Mouse (Mus musculus): ENCODE measurements around the gene Aurkb. TPM values are rescaled to one million over a fixed set of nuclear protein-coding genes. Genes with fewer than 3 reads are reported as not detected.
"Not testable (repeated sequence)": the region's sequence is repeated elsewhere in the genome, so short reads cannot be mapped to it uniquely, and the experiment has no call there.

Gene Aurkb
- polyA plus RNA-seq, 1 experiment from 2014 or later = 163 TPM

GRCm38 (mm10) chr11:69089616-69090290, 44.3 kb downstream of the Aurkb start:
- peak overlapping the region; percentile 98 for H3K4me2 ChIP-seq
- no peaks in the 10 kb centered on the region for H3K27me3 ChIP-seq
- peaks cover 30% of the 10 kb centered on the region for H3K4me1 ChIP-seq
- H3K4me3 ChIP-seq (replicated peaks) = peak overlapping the region; percentile 95
- peak overlapping the region; percentile 99 for H3K9ac ChIP-seq
- peaks cover 21% of the 10 kb centered on the region for H3K36me3 ChIP-seq (replicated peaks)
- no peak overlapping the region; the same call in 1 of the 2 replicates for H3K27ac ChIP-seq
- no peaks in the 10 kb centered on the region for H3K9me3 ChIP-seq
- no peak for ATAC-seq (ENCODE audit: low FRiP score)
- 92% methylated on average over 12 of the region's 12 CpGs for WGBS

GRCm38 (mm10) chr11:69090367-69090766, 44.9 kb downstream of the Aurkb start:
- Histone ChIP-seq H3K9me3 (no peaks in the 10 kb centered on the region), H3K9ac (no peak overlapping the region), H3K27ac (0 out of 2 replicates have a peak overlapping the region, but pooled peaks have one; percentile 31), H3K27me3 (no peaks in the 10 kb centered on the region), H3K4me3 (replicated peaks) (no peak overlapping the region), H3K4me1 (peaks cover 34% of the 10 kb centered on the region), H3K36me3 (replicated peaks) (peaks cover 21% of the 10 kb centered on the region), H3K4me2 (peak overlapping the region; percentile 98; the same call in 1 of the 2 replicates)
- ATAC-seq (ENCODE audit: low FRiP score) = no peak
- 73% methylated on average over 6 of the region's 6 CpGs for WGBS

GRCm38 (mm10) chr11:69091566-69092385, 46.3 kb downstream of the Aurkb start:
- H3K9me3 ChIP-seq = no peaks in the 10 kb centered on the region
- no peak overlapping the region for H3K4me2 ChIP-seq
- peaks cover 48% of the 10 kb centered on the region for H3K4me1 ChIP-seq
- no peak overlapping the region for H3K4me3 ChIP-seq (replicated peaks)
- H3K27ac ChIP-seq = no peak overlapping the region
- H3K9ac ChIP-seq = no peak overlapping the region
- H3K36me3 ChIP-seq (replicated peaks) = peaks cover 21% of the 10 kb centered on the region
- 70% methylated on average over 7 of the region's 7 CpGs for WGBS
- no peaks in the 10 kb centered on the region for H3K27me3 ChIP-seq
- ATAC-seq (ENCODE audit: low FRiP score) = no peak

GRCm38 (mm10) chr11:69092386-69092751, 46.9 kb downstream of the Aurkb start:
- Histone ChIP-seq H3K27ac (no peak overlapping the region), H3K27me3 (no peaks in the 10 kb centered on the region), H3K4me3 (replicated peaks) (no peak overlapping the region), H3K36me3 (replicated peaks) (peaks cover 21% of the 10 kb centered on the region), H3K9me3 (no peaks in the 10 kb centered on the region), H3K4me1 (peaks cover 54% of the 10 kb centered on the region), H3K9ac (no peak overlapping the region), H3K4me2 (no peak overlapping the region)
- ATAC-seq (ENCODE audit: low FRiP score) = no peak
- 1% methylated on average over 3 of the region's 3 CpGs for WGBS

- Histone ChIP-seq H3K9ac (no peak overlapping the region), H3K4me2 (no peak overlapping the region), H3K27ac (no peak overlapping the region), H3K4me3 (replicated peaks) (no peak overlapping the region), H3K4me1 (peaks cover 59% of the 10 kb centered on the region), H3K27me3 (no peaks in the 10 kb centered on the region), H3K36me3 (replicated peaks) (peaks cover 21% of the 10 kb centered on the region), H3K9me3 (no peaks in the 10 kb centered on the region)
- WGBS = 88% methylated on average over 4 of the region's 4 CpGs
- no peak for ATAC-seq (ENCODE audit: low FRiP score)
Measured at GRCm38 (mm10) chr11:69092871-69093270, 47.4 kb downstream of the Aurkb start.

- H3K27ac ChIP-seq; H3K4me2 ChIP-seq; H3K9ac ChIP-seq; ATAC-seq (ENCODE audit: low FRiP score); H3K27me3 ChIP-seq; H3K4me3 ChIP-seq (replicated peaks); H3K9me3 ChIP-seq: not testable (repeated sequence)
- Histone ChIP-seq H3K36me3 (replicated peaks) (peaks cover 21% of the 10 kb centered on the region), H3K4me1 (peaks cover 67% of the 10 kb centered on the region)
- 90% methylated on average over 7 of the region's 7 CpGs for WGBS
Measured at GRCm38 (mm10) chr11:69093856-69094255, 48.4 kb downstream of the Aurkb start.

- H3K9me3 ChIP-seq = no peaks in the 10 kb centered on the region
Measured at GRCm38 (mm10) chr11:69094697-69095429, 49.4 kb downstream of the Aurkb start, which contains the start of gene Per1. Gene Per1 (plus strand): TSS chr11:69095217.

GRCm38 (mm10) chr11:69095511-69096231, 50.2 kb downstream of the Aurkb start:
- no peak for ATAC-seq (ENCODE audit: low FRiP score)
- no peaks in the 10 kb centered on the region for H3K27me3 ChIP-seq
- H3K9me3 ChIP-seq = no peaks in the 10 kb centered on the region
- H3K4me1 ChIP-seq = peaks cover 67% of the 10 kb centered on the region
- peaks cover 12% of the 10 kb centered on the region for H3K36me3 ChIP-seq (replicated peaks)
- H3K9ac ChIP-seq = peak overlapping the region; percentile 53
- peak overlapping the region; percentile 63 for H3K27ac ChIP-seq
- WGBS = 4% methylated on average over 27 of the region's 27 CpGs
- peak overlapping the region; percentile 72 for H3K4me2 ChIP-seq
- H3K4me3 ChIP-seq (replicated peaks) = peak overlapping the region; percentile 45

More at GRCm38 (mm10) chr11:69094697-69095429, 49.4 kb downstream of the Aurkb start, which contains the start of gene Per1:
- Histone ChIP-seq H3K9ac (peak within 1 kb of the TSS; percentile 53), H3K4me3 (replicated peaks) (peak within 1 kb of the TSS; percentile 45), H3K27ac (peak within 1 kb of the TSS; percentile 66), H3K4me2 (peak within 1 kb of the TSS; percentile 72), H3K27me3 (no peaks in the 10 kb centered on the region), H3K36me3 (replicated peaks) (peaks cover 19% of the 10 kb centered on the region), H3K4me1 (peaks cover 67% of the 10 kb centered on the region)
- ATAC-seq (ENCODE audit: low FRiP score) = peak; percentile 93
- WGBS = under 1% methylated on average over 37 of the region's 37 CpGs

- 12% methylated on average over 9 of the region's 9 CpGs for WGBS
- Histone ChIP-seq H3K9me3 (no peaks in the 10 kb centered on the region), H3K27me3 (no peaks in the 10 kb centered on the region), H3K27ac (peak overlapping the region; percentile 87), H3K9ac (peak overlapping the region; percentile 44), H3K36me3 (replicated peaks) (peaks cover 14% of the 10 kb centered on the region), H3K4me3 (replicated peaks) (peak overlapping the region; percentile 45), H3K4me1 (peaks cover 69% of the 10 kb centered on the region), H3K4me2 (peak overlapping the region; percentile 72)
- no peak for ATAC-seq (ENCODE audit: low FRiP score)
Measured at GRCm38 (mm10) chr11:69096360-69096986, 51.0 kb downstream of the Aurkb start.

- Histone ChIP-seq H3K4me2 (peak overlapping the region; percentile 72), H3K27me3 (no peaks in the 10 kb centered on the region), H3K9me3 (no peaks in the 10 kb centered on the region), H3K9ac (peak overlapping the region; percentile 44), H3K4me3 (replicated peaks) (peak overlapping the region; percentile 29), H3K27ac (peak overlapping the region; percentile 87), H3K4me1 (peaks cover 69% of the 10 kb centered on the region), H3K36me3 (replicated peaks) (peaks cover 16% of the 10 kb centered on the region)
- peak; percentile 15; the same call in 1 of the 2 replicates for ATAC-seq (ENCODE audit: low FRiP score)
- 2% methylated on average over 29 of the region's 29 CpGs for WGBS
Measured at GRCm38 (mm10) chr11:69096987-69097900, 51.8 kb downstream of the Aurkb start.

Data from forebrain, embryonic 12.5 days (tissue).